Mouse (Mus musculus): ENCODE data around the gene Gm17455. TPM values are rescaled to one million over a fixed set of nuclear protein-coding genes. Genes with fewer than 3 reads are reported as not detected.

Gene Gm17455
- not detected in 2 replicates for polyA plus RNA-seq (2012)

DNA sequence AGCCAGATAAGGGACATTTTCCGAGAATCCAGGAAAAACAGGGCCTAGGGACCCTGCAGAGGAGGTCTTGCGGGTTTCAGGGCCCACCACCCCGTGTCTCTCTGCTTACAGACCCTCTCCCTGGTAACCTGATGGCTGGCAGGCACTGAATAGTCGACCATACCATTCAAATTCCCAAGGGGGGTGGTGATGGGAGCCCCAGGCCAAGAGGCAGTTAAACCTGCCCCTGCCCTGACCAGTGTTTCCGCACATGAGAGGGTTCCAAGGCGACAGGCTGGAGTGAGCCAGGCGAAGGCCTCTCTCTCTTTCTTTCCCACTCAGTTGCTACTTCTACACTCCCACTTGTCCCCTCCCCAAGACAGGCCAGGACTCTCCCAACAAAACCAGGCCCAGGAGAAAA is at the start of gene Gm17455:
TSS of gene Gm17455 (plus strand) at position 278 of the 400 bp plus-strand sequence.
- Histone ChIP-seq H3K36me3 (ENCODE audit: control insufficient read depth) (no peaks in the 10 kb centered on the region), H3K4me1 (ENCODE audit: control insufficient read depth) (no peaks in the 10 kb centered on the region), H3K9me3 (ENCODE audit: control insufficient read depth, low read length) (no peaks in the 10 kb centered on the region), H3K27me3 (ENCODE audit: control insufficient read depth) (no peaks in the 10 kb centered on the region), H3K4me3 (replicated peaks) (no peak within 1 kb of the TSS)
- no peak for TF ChIP-seq GATA1 (IDR thresholded peaks at IDR 0.05; ENCODE audit: low read length)
- no peak for TF ChIP-seq TAL1 (IDR thresholded peaks at IDR 0.05; ENCODE audit: low read length)

DNA sequence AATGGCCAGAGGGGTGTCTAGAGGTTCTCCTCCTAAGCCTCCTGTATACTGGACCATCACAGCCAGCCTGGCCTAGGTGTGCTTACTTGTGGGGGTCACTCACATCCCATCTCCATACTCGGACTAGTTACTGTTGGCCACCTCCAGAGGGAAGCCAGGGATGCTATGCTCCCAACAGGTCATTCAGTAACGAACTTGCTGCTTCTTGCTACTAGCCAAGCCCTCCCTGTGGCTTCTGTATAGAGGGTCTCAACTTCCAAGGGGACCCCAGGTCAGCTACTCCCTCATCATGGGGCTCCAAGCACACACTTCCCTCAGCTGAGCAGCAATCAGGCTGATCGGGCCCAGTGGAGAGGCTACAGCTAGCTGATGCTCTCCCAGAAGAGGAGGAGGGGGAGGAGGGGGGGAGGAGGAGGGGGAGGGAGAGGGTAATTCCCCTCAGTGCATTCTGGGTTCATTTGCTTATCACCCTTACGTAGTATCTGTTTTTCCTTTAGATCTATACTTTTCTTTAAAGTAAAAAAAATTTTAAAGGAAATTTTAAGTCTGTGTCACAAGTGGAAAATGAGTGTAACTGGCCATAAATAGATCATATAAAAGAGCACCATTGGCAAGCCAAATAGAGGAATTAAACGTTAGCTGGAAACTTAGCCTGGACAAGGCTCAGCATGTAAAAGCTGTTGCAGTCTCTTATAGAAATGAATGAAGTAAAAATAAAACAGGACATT is 49.3 kb upstream of the Gm17455 start:
- H3K27me3 ChIP-seq (ENCODE audit: control insufficient read depth) = peaks cover 6% of the 10 kb centered on the region
- no peaks in the 10 kb centered on the region for H3K9me3 ChIP-seq (ENCODE audit: control insufficient read depth, low read length)
- peak overlapping the region; percentile 76 for H3K4me3 ChIP-seq (replicated peaks)
- no peak for TF ChIP-seq GATA1 (IDR thresholded peaks at IDR 0.05; ENCODE audit: low read length)
- TF ChIP-seq TAL1 (IDR thresholded peaks at IDR 0.05; ENCODE audit: low read length) = no peak
- H3K36me3 ChIP-seq (ENCODE audit: control insufficient read depth) = peaks cover 20% of the 10 kb centered on the region
- H3K4me1 ChIP-seq (ENCODE audit: control insufficient read depth) = peaks cover 67% of the 10 kb centered on the region

DNA sequence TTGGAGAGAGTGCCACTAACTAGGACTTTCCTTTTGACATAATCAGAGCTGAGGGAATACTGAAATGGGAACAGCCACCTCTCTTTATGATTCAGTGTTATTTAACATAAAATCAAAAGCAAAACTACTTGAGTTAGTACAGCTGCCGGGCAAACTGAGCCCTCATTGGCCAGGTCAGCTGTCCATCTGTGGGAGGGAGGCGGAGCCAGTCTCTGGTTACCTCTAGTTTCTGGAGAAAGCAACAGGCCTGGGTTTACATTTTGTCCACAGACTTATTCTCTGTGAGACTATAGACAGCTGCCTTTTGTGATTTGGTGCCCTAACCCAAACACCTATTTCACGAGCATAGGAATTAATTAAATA is 48.7 kb upstream of the Gm17455 start:
- H3K36me3 ChIP-seq (ENCODE audit: control insufficient read depth) = peaks cover 20% of the 10 kb centered on the region
- H3K4me3 ChIP-seq (replicated peaks) = peak overlapping the region; percentile 76
- TF ChIP-seq TAL1 (IDR thresholded peaks at IDR 0.05; ENCODE audit: low read length) = no peak
- TF ChIP-seq GATA1 (IDR thresholded peaks at IDR 0.05; ENCODE audit: low read length) = no peak
- no peaks in the 10 kb centered on the region for H3K9me3 ChIP-seq (ENCODE audit: control insufficient read depth, low read length)
- peaks cover 6% of the 10 kb centered on the region for H3K27me3 ChIP-seq (ENCODE audit: control insufficient read depth)
- H3K4me1 ChIP-seq (ENCODE audit: control insufficient read depth) = peaks cover 67% of the 10 kb centered on the region

DNA sequence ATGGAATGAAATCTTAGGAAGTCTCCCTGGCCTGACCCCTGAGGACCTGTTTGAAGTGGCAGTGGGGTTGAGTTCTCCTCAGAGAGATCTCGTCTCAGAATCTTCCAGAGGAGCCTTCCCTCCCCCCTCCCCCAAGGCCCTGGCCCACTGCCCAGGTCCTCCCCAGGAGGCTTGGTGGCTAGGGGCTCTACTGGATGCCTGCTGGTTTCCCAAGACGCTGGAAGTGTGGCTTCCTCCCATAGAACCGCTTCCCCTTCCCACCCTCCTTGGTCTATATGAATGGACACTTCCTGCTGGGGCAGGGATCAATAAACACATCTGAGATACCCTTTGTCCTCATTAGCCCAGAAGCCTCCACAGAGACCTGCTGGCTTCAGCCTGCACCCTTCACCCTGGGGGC is 48.3 kb upstream of the Gm17455 start:
- Histone ChIP-seq H3K4me3 (replicated peaks) (peak overlapping the region; percentile 76), H3K36me3 (ENCODE audit: control insufficient read depth) (peaks cover 20% of the 10 kb centered on the region), H3K4me1 (ENCODE audit: control insufficient read depth) (peaks cover 62% of the 10 kb centered on the region), H3K27me3 (ENCODE audit: control insufficient read depth) (peaks cover 6% of the 10 kb centered on the region), H3K9me3 (ENCODE audit: control insufficient read depth, low read length) (no peaks in the 10 kb centered on the region)
- TF ChIP-seq TAL1 (IDR thresholded peaks at IDR 0.05; ENCODE audit: low read length) = no peak
- no peak for TF ChIP-seq GATA1 (IDR thresholded peaks at IDR 0.05; ENCODE audit: low read length)

DNA sequence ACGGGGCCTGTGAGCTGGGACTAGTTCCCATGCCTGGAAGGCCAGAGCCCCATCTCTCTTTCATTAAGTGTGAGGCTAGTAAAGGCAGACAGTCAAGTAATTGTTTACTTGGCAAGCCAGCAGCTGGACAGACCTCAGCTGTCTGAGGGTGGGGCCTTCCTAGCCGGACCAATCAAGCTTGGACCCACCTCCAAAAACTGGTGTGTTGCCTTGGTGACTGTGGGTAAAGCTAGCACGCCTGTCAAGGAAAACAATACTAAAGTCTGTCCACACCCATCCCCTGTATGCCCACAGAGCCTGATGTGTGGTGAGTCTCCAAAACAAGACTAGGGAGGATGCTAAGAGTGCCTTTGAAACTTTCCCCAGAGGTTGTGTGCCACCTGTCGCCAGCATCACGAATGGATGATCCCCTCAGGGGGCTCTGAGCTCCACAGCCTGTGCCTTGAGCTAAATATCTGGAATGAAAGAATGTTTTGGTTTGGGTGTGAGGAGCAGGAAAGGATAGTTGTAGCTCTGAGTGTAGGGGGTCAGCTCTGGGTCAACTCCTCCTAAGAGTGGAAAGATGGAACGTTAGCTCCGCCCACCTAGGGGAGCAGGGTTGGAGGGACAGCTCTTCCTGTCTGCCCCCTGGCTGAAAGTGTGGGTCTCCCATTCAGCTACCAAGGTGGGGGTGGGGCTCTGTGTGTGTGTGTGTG is 47.6 kb upstream of the Gm17455 start:
- TF ChIP-seq TAL1 (IDR thresholded peaks at IDR 0.05; ENCODE audit: low read length) (no peak), GATA1 (IDR thresholded peaks at IDR 0.05; ENCODE audit: low read length) (no peak)
- Histone ChIP-seq H3K4me1 (ENCODE audit: control insufficient read depth) (peaks cover 55% of the 10 kb centered on the region), H3K27me3 (ENCODE audit: control insufficient read depth) (peaks cover 4% of the 10 kb centered on the region), H3K9me3 (ENCODE audit: control insufficient read depth, low read length) (no peaks in the 10 kb centered on the region), H3K36me3 (ENCODE audit: control insufficient read depth) (peaks cover 20% of the 10 kb centered on the region), H3K4me3 (replicated peaks) (no peak overlapping the region)

DNA sequence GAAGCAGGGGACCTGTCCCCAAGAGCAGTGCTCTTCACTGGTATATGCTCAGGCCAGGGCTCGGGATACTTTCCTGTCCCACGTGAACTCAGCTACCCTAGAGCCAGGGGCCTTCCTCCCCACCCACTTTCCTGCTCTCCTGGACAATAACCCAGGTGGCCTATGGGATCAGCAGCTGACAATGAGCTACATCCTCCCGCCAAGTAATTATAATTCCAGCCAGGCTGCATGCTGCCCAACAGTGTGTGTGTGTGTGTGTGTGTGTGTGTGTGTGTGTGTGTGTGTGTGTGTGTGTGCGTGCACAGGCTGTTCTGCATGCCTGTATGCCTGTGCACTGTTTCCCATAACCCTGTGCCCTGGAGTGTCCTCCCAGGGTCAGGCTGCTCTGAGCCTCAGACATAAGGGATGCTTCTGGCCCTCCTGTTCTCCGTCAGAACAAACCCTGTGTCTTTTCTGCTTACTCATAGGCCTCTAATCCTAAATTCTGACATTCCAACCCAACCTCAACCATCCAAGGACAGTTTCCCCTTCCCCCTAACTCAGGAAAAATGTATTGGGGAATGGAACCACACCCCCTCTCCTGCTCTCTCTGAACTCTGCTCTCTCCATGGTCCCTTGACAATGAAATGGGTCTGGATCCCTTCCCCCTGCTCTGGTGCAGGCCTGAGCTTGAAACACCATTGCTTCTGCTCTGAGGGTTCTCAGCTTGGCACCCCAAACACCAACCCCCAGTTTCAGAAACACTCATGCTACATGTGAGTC is 46.1 kb upstream of the Gm17455 start:
- no peak overlapping the region for H3K4me3 ChIP-seq (replicated peaks)
- H3K4me1 ChIP-seq (ENCODE audit: control insufficient read depth) = peaks cover 40% of the 10 kb centered on the region
- H3K36me3 ChIP-seq (ENCODE audit: control insufficient read depth) = peaks cover 32% of the 10 kb centered on the region
- TF ChIP-seq TAL1 (IDR thresholded peaks at IDR 0.05; ENCODE audit: low read length) (no peak), GATA1 (IDR thresholded peaks at IDR 0.05; ENCODE audit: low read length) (no peak)
- H3K9me3 ChIP-seq (ENCODE audit: control insufficient read depth, low read length) = no peaks in the 10 kb centered on the region
- no peaks in the 10 kb centered on the region for H3K27me3 ChIP-seq (ENCODE audit: control insufficient read depth)

DNA sequence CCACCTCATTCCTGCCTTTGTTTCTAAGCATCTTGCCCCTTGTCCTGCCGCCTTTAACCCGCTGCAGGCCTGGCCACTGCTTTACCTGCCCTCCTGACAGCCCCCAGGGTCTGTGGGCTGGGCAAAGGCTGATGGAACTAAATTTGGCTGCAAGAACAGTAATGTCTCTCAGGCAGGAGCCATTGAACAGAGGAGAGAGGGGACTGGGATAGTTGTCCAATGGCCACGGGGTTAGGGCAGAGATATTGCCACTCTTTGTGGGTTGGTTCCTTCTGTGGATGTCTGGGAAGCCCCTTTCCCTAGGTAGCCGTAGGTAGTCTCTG is 45.6 kb upstream of the Gm17455 start:
- Histone ChIP-seq H3K27me3 (ENCODE audit: control insufficient read depth) (no peaks in the 10 kb centered on the region), H3K36me3 (ENCODE audit: control insufficient read depth) (peaks cover 36% of the 10 kb centered on the region), H3K4me3 (replicated peaks) (no peak overlapping the region), H3K4me1 (ENCODE audit: control insufficient read depth) (peaks cover 35% of the 10 kb centered on the region), H3K9me3 (ENCODE audit: control insufficient read depth, low read length) (no peaks in the 10 kb centered on the region)
- no peak for TF ChIP-seq GATA1 (IDR thresholded peaks at IDR 0.05; ENCODE audit: low read length)
- TF ChIP-seq TAL1 (IDR thresholded peaks at IDR 0.05; ENCODE audit: low read length) = no peak

DNA sequence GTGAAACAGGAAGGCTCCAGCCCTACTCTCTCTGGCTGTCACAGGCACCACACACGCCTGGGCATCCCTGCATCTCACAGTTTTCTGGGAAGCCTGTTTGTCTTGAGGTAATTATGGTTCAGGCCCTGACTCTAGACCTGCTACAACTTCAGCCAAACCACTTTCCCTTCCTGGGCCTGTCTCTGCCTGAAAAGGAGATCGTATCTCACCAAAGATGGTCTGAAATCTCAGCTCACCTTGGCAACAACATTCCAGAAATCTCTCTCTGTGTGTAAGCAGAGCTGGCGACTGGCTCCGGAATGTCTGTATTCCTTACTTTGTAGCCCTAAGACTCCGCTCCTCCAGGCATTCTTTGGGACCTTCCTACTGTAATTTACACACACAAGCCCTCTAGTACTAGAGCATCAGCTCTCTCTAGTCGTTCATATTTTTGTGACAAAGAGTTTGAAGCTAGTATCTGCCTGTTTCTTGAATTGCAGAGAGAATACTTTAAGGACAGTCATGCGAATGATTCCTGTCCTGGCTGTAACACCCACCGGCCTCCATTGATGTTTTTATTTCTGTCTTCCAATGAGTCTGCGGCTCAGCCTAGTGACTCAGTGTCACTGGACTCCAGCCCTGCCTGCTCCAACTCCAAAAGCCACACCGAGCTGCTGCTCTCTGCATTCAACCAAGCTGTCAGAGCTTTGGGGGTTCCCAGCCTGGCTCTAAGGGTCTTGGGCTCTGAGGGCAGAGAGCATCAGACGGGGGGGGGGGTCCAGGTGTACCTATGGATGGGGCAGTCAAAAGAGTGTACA is 44.4 kb upstream of the Gm17455 start:
- Histone ChIP-seq H3K36me3 (ENCODE audit: control insufficient read depth) (peaks cover 46% of the 10 kb centered on the region), H3K9me3 (ENCODE audit: control insufficient read depth, low read length) (no peaks in the 10 kb centered on the region), H3K4me1 (ENCODE audit: control insufficient read depth) (peaks cover 24% of the 10 kb centered on the region), H3K27me3 (ENCODE audit: control insufficient read depth) (no peaks in the 10 kb centered on the region), H3K4me3 (replicated peaks) (no peak overlapping the region)
- no peak for TF ChIP-seq GATA1 (IDR thresholded peaks at IDR 0.05; ENCODE audit: low read length)
- no peak for TF ChIP-seq TAL1 (IDR thresholded peaks at IDR 0.05; ENCODE audit: low read length)
